Mouse (Mus musculus) forebrain, embryonic 15.5 days (tissue): ENCODE results near the gene Gm49391. TPM values are rescaled to one million over a fixed set of nuclear protein-coding genes. Genes with fewer than 3 reads are reported as not detected.

Experiments
- ATAC-seq: fragments of 200-750 bp; cut with Nextera tagmentation; replicated peaks from 2 replicates; pipeline ENCODE4 v1.8.0; 2017; ENCODE audit warnings: mild to moderate bottlenecking, moderate TSS enrichment, moderate library complexity
- H3K27ac ChIP-seq: fragments of 300-500 bp; sonication (generic); replicated peaks from 2 replicates; pipeline ENCODE4 v1.5.1; 2015; ENCODE audit warnings: mild to moderate bottlenecking, inconsistent platforms
- H3K27me3 ChIP-seq: fragments of 300-500 bp; sonication (generic); 2 replicates; pipeline ENCODE4 v1.6.1; 2015; ENCODE audit warnings: inconsistent platforms
- H3K36me3 ChIP-seq: fragments of 300-500 bp; sonication (generic); 2 replicates; pipeline ENCODE4 v1.6.1; 2015; ENCODE audit warnings: mild to moderate bottlenecking, inconsistent platforms
- H3K4me1 ChIP-seq: fragments of 300-500 bp; sonication (generic); 2 replicates; pipeline ENCODE4 v1.6.1; 2015; ENCODE audit warnings: inconsistent platforms
- H3K4me2 ChIP-seq: fragments of 300-500 bp; sonication (generic); replicated peaks from 2 replicates; pipeline ENCODE4 v1.6.1; 2015; ENCODE audit warnings: mild to moderate bottlenecking, inconsistent platforms
- H3K4me3 ChIP-seq: fragments of 300-500 bp; sonication (generic); 2 replicates; pipeline ENCODE4 v1.5.1; 2015; ENCODE audit warnings: mild to moderate bottlenecking, inconsistent platforms
- H3K9ac ChIP-seq: fragments of 300-500 bp; sonication (generic); replicated peaks from 2 replicates; pipeline ENCODE4 v1.6.1; 2015; ENCODE audit warnings: mild to moderate bottlenecking, inconsistent platforms
- H3K9me3 ChIP-seq: fragments of 300-500 bp; sonication (generic); 2 replicates; pipeline ENCODE4 v1.6.1; 2016; ENCODE audit warnings: inconsistent platforms
- WGBS: fragments of 180-500 bp; shearing (Covaris S2); methylation state at CpG from one replicate; pipeline ENCODE4 v1.1.7; 2015; ENCODE audit warnings: mixed read lengths; 5-methylcytosine and 5-hydroxymethylcytosine counted together
- polyA plus RNA-seq: library from polyadenylated mRNA; unstranded; fragments of >200 nt; fragmentation: Nextera tagmentation; extraction: Ambion mirVana; gene quantifications from 2 replicates; pipeline ENCODE4 v1.2.1, GENCODE M21; 2015

Gm49391 gene
- polyA plus RNA-seq, 1 experiment from 2014 or later: 0.20 TPM

DNA sequence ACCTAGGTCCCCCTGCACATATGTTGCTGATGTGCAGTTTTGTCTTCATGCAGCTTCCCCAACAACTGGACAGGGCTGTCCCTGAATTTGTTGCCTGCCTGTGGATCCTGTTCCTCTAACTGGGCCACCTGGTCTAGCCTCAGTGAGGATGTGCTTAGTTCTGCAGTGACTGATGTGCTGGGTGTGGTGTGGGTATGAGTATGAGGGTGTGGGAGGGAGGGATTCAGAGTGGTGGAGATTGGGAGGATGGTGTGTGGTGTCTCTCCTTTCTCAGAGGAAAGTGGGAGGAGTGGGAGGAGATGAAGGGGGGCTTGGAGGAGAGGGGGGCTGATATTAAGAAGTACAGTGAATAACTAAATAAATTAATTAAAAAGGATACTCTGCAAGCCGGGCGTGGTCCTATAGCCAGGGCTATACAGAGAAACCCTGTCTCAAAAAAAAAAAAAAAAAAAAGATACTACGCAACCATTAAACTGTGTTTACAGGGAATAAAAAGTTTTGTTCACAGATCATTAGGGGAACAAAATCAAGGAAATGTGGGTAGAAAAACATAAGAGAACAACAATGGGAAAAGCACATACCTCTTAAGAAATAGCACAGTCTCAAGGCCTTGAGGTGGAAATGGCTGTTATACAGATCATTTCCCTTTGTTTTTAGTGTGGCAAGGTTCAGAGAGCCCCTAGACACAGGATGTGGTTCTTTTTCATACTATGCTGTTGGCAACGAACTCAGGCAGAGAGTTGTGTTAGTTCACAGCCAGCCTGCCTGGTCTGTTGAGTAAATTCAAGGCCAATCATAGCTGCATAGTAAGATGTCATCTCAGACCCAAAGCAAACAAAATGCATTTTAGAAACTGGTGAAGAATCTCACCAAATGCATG, 87.9 kb downstream of the Gm49391 start:
- Histone ChIP-seq H3K4me2 (no peak overlapping the region), H3K4me3 (no peak overlapping the region), H3K36me3 (no peaks in the 10 kb centered on the region), H3K9me3 (no peaks in the 10 kb centered on the region), H3K27me3 (no peaks in the 10 kb centered on the region), H3K4me1 (no peaks in the 10 kb centered on the region), H3K27ac (no peak overlapping the region), H3K9ac (no peak overlapping the region)
- WGBS: 89% methylated on average over 4 of the region's 4 CpGs
- no peak for ATAC-seq

Other genes with a start within 250 kb of the Gm49391 start
- gene BC051665, start 150.2 kb downstream of the Gm49391 start, polyA plus RNA-seq: not detected in 2 replicates
- gene Ctsll3, start 133.7 kb downstream of the Gm49391 start, polyA plus RNA-seq: not detected in 2 replicates
- 0.15 TPM in 1 of 2 replicates, not detected in the other for gene 4930486L24Rik, start 72.1 kb downstream of the Gm49391 start, polyA plus RNA-seq
- not detected in 2 replicates for gene Gm49392, start 39.7 kb downstream of the Gm49391 start, polyA plus RNA-seq
- gene Ctla2b, start 39.1 kb downstream of the Gm49391 start, polyA plus RNA-seq: 1.1 and 1.3 TPM in 2 replicates
- not detected in 2 replicates for gene Tpbpb, start 31.7 kb downstream of the Gm49391 start, polyA plus RNA-seq
- gene Gm49393, start 981 bp downstream of the Gm49391 start, polyA plus RNA-seq: not detected in 2 replicates
- 12.6 and 13.8 TPM in 2 replicates for gene Ctla2a, start 54 bp upstream of the Gm49391 start, polyA plus RNA-seq
- gene Tpbpa, start 5.4 kb upstream of the Gm49391 start, polyA plus RNA-seq: not detected in 2 replicates
- not detected in 2 replicates for gene Ctsj, start 69.4 kb upstream of the Gm49391 start, polyA plus RNA-seq
- not detected in 2 replicates for gene Ctsq, start 104.1 kb upstream of the Gm49391 start, polyA plus RNA-seq
- not detected in 2 replicates for gene Ctsr, start 227.7 kb upstream of the Gm49391 start, polyA plus RNA-seq